Mouse (Mus musculus) skeletal muscle tissue, adult 2 months (tissue): ENCODE results near the gene Rpl29.
A peak's percentile ranks its signal among the peaks of the same experiment; 100 is the strongest.

Experiments
- DNase-seq: peaks from one replicate; pipeline ENCODE4 v3.0.0-alpha.2; 2012; ENCODE audit warnings: low read depth, low spot score

Rpl29 gene

GRCm38 (mm10) chr9:106417841-106418625 lies 11.2 kb upstream of the Rpl29 start:
- DNase-seq = peak; percentile 56

- no peak for DNase-seq
Observed at GRCm38 (mm10) chr9:106420608-106421007, 8.6 kb upstream of the Rpl29 start.

GRCm38 (mm10) chr9:106421033-106421864 lies 8.0 kb upstream of the Rpl29 start:
- DNase-seq = no peak

GRCm38 (mm10) chr9:106421865-106422160 lies 7.4 kb upstream of the Rpl29 start:
- DNase-seq = peak; percentile 83

- DNase-seq = no peak
Observed at GRCm38 (mm10) chr9:106428719-106429220, 484 bp upstream of the Rpl29 start.

GRCm38 (mm10) chr9:106430015-106430264 lies 686 bp downstream of the Rpl29 start:
- no peak for DNase-seq

GRCm38 (mm10) chr9:106433389-106433788 lies 4.1 kb downstream of the Rpl29 start:
- no peak for DNase-seq

GRCm38 (mm10) chr9:106436566-106436965 lies 7.3 kb downstream of the Rpl29 start:
- no peak for DNase-seq

- DNase-seq = no peak
Observed at GRCm38 (mm10) chr9:106442680-106443079, 13.4 kb downstream of the Rpl29 start.

- no peak for DNase-seq
Observed at GRCm38 (mm10) chr9:106444836-106445235, 15.6 kb downstream of the Rpl29 start.

GRCm38 (mm10) chr9:106447348-106447747 lies 18.1 kb downstream of the Rpl29 start, which contains the start of the genes Abhd14b and Abhd14a:
Abhd14b (plus strand) TSS chr9:106447459.
Abhd14a (minus strand) TSS chr9:106447678.
- peak; percentile 97 for DNase-seq

GRCm38 (mm10) chr9:106447951-106448350 lies 18.7 kb downstream of the Rpl29 start:
- no peak for DNase-seq

GRCm38 (mm10) chr9:106448498-106449031 lies 19.3 kb downstream of the Rpl29 start:
- DNase-seq = peak; percentile 88

- DNase-seq = no peak
Observed at GRCm38 (mm10) chr9:106449947-106450346, 20.7 kb downstream of the Rpl29 start.

GRCm38 (mm10) chr9:106450661-106451060 lies 21.4 kb downstream of the Rpl29 start:
- peak; percentile 52 for DNase-seq

GRCm38 (mm10) chr9:106451298-106451697 lies 22.0 kb downstream of the Rpl29 start:
- DNase-seq = no peak

- no peak for DNase-seq
Observed at GRCm38 (mm10) chr9:106451899-106452298, 22.6 kb downstream of the Rpl29 start.

GRCm38 (mm10) chr9:106452351-106452750 lies 23.1 kb downstream of the Rpl29 start:
- DNase-seq = no peak

- DNase-seq = no peak
Observed at GRCm38 (mm10) chr9:106452821-106453220, 23.6 kb downstream of the Rpl29 start.

GRCm38 (mm10) chr9:106453271-106454070 lies 24.2 kb downstream of the Rpl29 start, which contains the start of gene Pcbp4:
Pcbp4 (plus strand) TSS chr9:106453291.
- DNase-seq = no peak

- DNase-seq = no peak
Observed at GRCm38 (mm10) chr9:106454071-106454761, 25.0 kb downstream of the Rpl29 start.
